Mouse (Mus musculus): ENCODE data around the gene Gm45234. TPM values are rescaled to one million over a fixed set of nuclear protein-coding genes. Genes with fewer than 3 reads are reported as not detected.

The Gm45234 gene
- polyA plus RNA-seq, 1 experiment, result not detected

DNA sequence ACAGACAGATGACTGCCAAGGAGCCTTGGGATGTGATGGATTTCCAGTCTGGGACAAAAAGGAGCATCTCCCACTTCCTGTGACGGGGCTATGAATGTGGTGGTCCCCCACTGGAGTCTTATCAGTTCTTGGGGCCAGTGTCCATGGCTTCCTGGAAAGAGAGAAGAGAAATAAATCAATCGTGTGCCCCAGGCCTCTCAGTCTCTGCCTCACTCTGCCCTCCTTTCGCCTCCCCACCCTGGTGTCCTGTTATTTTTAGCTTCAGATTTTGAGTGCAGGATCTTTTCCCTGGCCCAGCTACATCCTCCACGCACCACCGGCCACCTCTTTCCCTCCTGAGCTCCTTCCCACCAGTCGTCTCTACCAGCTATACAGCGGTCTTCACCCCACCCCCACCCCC lies 14.2 kb upstream of the Gm45234 start:
- no peak overlapping the region for H3K27ac ChIP-seq (ENCODE audit: control insufficient read depth, insufficient read depth, low read depth, low read length, poor library complexity)
- TF ChIP-seq CTCF (IDR thresholded peaks at IDR 0.05; ENCODE audit: control insufficient read depth, insufficient read depth, low read length), result no peak
- WGBS, result 49% methylated on average over 7 of the region's 7 CpGs
- H3K4me1 ChIP-seq (ENCODE audit: control insufficient read depth, insufficient read depth, low read length), result no peaks in the 10 kb centered on the region
- H3K4me3 ChIP-seq (replicated peaks; ENCODE audit: control insufficient read depth, low read depth, low read length), result no peak overlapping the region

DNA sequence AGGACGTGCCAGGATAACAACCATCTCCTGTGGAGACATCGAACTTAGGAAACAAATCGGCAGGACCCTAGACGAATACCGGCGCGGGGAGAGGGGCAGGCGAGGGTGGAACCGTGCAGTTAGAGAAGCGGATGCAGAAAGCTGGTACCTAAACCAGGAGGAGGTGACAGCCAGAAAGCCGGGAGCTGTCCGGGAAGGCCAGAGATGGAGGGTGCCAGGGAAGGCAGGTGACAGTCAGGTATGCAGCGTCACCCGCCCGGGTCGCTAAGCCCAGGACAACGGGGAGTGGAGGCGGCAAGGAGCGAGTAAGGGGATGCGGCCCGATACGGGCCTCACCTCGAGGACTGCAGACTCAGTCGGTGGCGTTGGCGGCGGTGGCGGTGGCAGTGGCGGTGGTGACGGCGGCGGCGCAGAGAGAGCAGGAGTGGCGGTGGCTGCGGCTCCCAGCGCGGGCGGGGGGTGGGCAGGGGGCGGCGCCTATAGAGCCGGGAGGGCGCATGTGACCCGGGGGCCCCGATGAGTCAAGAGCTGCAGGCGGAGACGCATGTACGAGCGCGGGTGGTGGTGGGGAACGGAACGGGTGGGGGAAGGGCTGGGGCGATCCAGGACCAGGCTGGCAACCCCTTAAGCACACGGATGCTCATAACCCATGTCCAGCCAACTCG lies 13.4 kb upstream of the Gm45234 start, which contains the start of gene Eno2:
TSS of gene Eno2 (minus strand) at position 573 of the 665 bp plus-strand sequence.
- no peak within 1 kb of the TSS for H3K27ac ChIP-seq (ENCODE audit: control insufficient read depth, insufficient read depth, low read depth, low read length, poor library complexity)
- peak within 1 kb of the TSS; percentile 1 for H3K4me3 ChIP-seq (replicated peaks; ENCODE audit: control insufficient read depth, low read depth, low read length)
- 1% methylated on average over 51 of the region's 54 CpGs for WGBS
- TF ChIP-seq POLR2A (IDR thresholded peaks at IDR 0.05; ENCODE audit: borderline replicate concordance, control insufficient read depth, low read depth, low read length) (no peak), CTCF (IDR thresholded peaks at IDR 0.05; ENCODE audit: control insufficient read depth, insufficient read depth, low read length) (no peak)
- H3K4me1 ChIP-seq (ENCODE audit: control insufficient read depth, insufficient read depth, low read length), result no peaks in the 10 kb centered on the region

DNA sequence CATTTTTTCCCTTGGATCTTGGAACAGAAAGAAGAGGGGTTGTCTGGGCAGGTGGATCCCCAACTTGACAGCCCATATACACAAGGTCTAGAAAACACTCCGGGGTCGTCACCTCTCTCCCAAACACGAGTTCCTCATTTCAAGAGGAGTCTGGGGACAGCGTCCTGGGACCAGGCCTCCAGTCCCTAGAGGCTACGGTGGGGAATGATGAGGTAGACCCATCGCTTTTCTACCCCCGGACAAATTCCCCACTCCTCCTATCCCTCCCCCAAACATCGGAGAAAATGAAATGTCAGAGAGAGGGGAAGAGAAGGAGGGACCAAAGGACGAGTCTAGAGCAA lies 12.9 kb upstream of the Gm45234 start:
- 2% methylated on average over 9 of the region's 9 CpGs for WGBS
- no peak overlapping the region for H3K4me3 ChIP-seq (replicated peaks; ENCODE audit: control insufficient read depth, low read depth, low read length)
- no peak overlapping the region for H3K27ac ChIP-seq (ENCODE audit: control insufficient read depth, insufficient read depth, low read depth, low read length, poor library complexity)
- H3K4me1 ChIP-seq (ENCODE audit: control insufficient read depth, insufficient read depth, low read length), result no peaks in the 10 kb centered on the region
- no peak for TF ChIP-seq CTCF (IDR thresholded peaks at IDR 0.05; ENCODE audit: control insufficient read depth, insufficient read depth, low read length)
- no peak for TF ChIP-seq POLR2A (IDR thresholded peaks at IDR 0.05; ENCODE audit: borderline replicate concordance, control insufficient read depth, low read depth, low read length)

DNA sequence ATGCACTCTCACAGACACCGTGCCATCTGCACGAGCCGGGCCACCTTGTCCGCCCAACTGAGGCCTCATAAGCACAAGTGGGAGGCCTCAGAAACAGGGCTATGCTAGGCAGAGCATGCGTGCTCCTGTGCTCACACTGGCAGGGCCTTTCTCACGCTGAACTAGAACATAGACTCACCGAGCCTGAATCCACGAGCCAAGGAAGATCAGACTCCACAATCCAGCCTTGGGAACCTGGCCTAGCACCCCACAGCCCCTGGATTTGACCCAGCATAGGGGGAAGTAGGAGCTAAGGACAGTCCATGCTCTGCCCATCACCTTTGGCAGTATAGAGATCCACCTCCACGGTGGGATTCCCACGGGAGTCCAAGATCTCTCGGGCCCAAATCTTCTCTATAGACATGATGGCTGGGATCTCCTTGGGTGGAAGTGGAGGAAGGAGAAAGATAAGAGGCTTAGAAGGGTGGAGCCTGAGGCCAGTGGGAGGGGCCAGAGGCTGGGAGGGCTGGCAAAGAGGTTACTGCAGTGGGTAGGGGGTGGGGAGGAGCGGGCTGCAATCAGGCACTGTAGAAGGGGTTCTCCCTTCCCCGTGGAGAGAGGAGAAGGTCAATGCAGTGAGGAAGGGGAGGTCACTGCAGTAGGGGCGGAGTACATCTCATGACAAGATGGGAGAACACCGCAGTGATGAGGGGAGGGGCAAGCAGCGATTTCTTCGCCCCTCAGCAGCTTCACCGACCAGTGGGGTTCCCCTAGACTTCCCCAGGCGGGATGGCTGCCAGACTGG lies 12.3 kb upstream of the Gm45234 start:
- Histone ChIP-seq H3K4me3 (replicated peaks; ENCODE audit: control insufficient read depth, low read depth, low read length) (no peak overlapping the region), H3K27ac (ENCODE audit: control insufficient read depth, insufficient read depth, low read depth, low read length, poor library complexity) (no peak overlapping the region), H3K4me1 (ENCODE audit: control insufficient read depth, insufficient read depth, low read length) (no peaks in the 10 kb centered on the region)
- 52% methylated on average over 19 of the region's 19 CpGs for WGBS
- no peak for TF ChIP-seq POLR2A (IDR thresholded peaks at IDR 0.05; ENCODE audit: borderline replicate concordance, control insufficient read depth, low read depth, low read length)
- no peak for TF ChIP-seq CTCF (IDR thresholded peaks at IDR 0.05; ENCODE audit: control insufficient read depth, insufficient read depth, low read length)

DNA sequence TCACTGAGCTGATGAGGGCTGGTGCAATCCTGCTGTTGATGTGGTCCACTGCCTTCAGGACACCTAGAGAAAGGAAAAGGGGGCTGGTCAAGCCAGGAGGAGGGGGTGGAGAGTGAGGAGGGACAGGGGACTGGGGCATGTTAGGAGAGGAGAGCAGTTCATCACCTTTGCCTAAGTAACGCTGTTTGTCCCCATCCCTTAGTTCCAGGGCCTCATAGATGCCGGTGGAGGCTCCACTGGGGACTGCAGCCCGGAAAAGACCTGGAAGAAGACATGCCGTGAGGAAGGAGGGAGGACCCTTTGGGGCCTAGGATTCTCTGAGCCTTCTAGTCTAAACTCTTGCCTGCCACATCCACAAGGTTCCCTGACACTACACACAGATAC lies 11.7 kb upstream of the Gm45234 start:
- WGBS, result 92% methylated on average over 4 of the region's 4 CpGs
- no peak for TF ChIP-seq POLR2A (IDR thresholded peaks at IDR 0.05; ENCODE audit: borderline replicate concordance, control insufficient read depth, low read depth, low read length)

DNA sequence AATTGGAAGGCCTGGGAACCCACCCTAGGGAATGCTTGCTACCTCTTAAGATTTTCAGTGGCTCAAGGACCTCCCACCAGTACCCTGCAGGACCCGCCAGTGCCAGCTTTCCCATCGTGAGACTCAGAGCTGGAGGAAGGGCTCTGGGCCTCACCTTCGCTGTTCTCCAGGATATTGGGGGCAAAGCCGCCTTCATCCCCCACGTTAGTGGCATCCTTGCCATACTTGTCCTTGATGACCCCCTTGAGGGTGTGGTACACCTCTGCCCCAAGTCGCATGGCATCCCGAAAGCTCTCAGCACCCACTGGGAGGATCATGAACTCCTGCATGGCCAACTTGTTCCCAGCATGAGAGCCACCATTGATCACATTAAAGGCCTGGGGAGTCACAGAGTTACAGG lies 10.1 kb upstream of the Gm45234 start:
- Histone ChIP-seq H3K4me1 (ENCODE audit: control insufficient read depth, insufficient read depth, low read length) (no peaks in the 10 kb centered on the region), H3K27ac (ENCODE audit: control insufficient read depth, insufficient read depth, low read depth, low read length, poor library complexity) (no peak overlapping the region), H3K4me3 (replicated peaks; ENCODE audit: control insufficient read depth, low read depth, low read length) (no peak overlapping the region)
- 81% methylated on average over 7 of the region's 7 CpGs for WGBS
- TF ChIP-seq POLR2A (IDR thresholded peaks at IDR 0.05; ENCODE audit: borderline replicate concordance, control insufficient read depth, low read depth, low read length) (no peak), CTCF (IDR thresholded peaks at IDR 0.05; ENCODE audit: control insufficient read depth, insufficient read depth, low read length) (no peak)

More for the DNA sequence above, 11.7 kb upstream of the Gm45234 start:
- Histone ChIP-seq H3K4me3 (replicated peaks; ENCODE audit: control insufficient read depth, low read depth, low read length) (no peak overlapping the region), H3K4me1 (ENCODE audit: control insufficient read depth, insufficient read depth, low read length) (no peaks in the 10 kb centered on the region), H3K27ac (ENCODE audit: control insufficient read depth, insufficient read depth, low read depth, low read length, poor library complexity) (no peak overlapping the region)

DNA sequence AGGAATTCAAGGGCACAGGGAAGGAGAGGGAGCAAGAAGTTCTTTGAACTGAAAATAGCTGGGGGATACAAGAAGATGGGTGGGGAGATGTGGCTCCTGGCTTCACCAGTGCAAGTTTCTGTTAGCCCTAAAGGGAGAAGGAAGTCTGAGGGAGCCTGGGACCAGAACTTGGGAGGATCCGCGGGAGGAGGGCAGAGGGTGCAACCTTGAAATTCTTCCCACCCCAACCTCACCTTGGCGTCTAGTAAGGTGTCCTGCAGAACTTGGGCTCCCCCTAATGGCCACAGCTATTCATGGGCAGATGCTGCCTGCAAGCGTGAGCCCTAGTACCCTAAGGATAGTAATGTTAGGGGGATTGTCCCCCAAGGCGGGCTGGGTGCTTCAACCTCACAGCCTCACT lies 3.4 kb upstream of the Gm45234 start:
- 0% methylated on average over 5 of the region's 5 CpGs for WGBS
- Histone ChIP-seq H3K4me1 (ENCODE audit: control insufficient read depth, insufficient read depth, low read length) (no peaks in the 10 kb centered on the region), H3K27ac (ENCODE audit: control insufficient read depth, insufficient read depth, low read depth, low read length, poor library complexity) (no peak overlapping the region), H3K4me3 (replicated peaks; ENCODE audit: control insufficient read depth, low read depth, low read length) (no peak overlapping the region)
- peak; percentile 98 for TF ChIP-seq CTCF (IDR thresholded peaks at IDR 0.05; ENCODE audit: control insufficient read depth, insufficient read depth, low read length)
- TF ChIP-seq POLR2A (IDR thresholded peaks at IDR 0.05; ENCODE audit: borderline replicate concordance, control insufficient read depth, low read depth, low read length), result no peak

DNA sequence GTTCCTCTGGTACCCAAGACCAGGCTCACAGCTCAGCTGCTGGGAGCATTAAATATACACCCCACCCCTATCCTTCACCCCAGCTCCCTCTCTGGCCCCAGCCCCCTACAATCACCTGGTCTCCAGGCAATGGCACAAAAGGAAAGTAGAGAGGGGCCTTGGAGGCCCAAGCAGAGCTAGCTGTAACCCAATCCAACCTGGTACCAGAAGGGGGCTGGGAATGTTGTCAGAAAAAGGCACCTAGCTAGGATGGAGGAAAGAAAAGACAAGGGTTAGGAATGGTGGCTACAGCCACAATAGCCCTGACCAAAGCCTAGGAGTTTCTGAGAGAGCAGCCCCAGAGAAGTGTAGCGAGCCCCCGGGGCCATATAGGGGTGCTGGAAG lies 3.0 kb upstream of the Gm45234 start:
- no peaks in the 10 kb centered on the region for H3K4me1 ChIP-seq (ENCODE audit: control insufficient read depth, insufficient read depth, low read length)
- TF ChIP-seq POLR2A (IDR thresholded peaks at IDR 0.05; ENCODE audit: borderline replicate concordance, control insufficient read depth, low read depth, low read length) (no peak), CTCF (IDR thresholded peaks at IDR 0.05; ENCODE audit: control insufficient read depth, insufficient read depth, low read length) (no peak)
- 33% methylated on average over 2 of the region's 2 CpGs for WGBS
- H3K4me3 ChIP-seq (replicated peaks; ENCODE audit: control insufficient read depth, low read depth, low read length), result no peak overlapping the region
- no peak overlapping the region for H3K27ac ChIP-seq (ENCODE audit: control insufficient read depth, insufficient read depth, low read depth, low read length, poor library complexity)

Data from bone marrow, adult 2 months (tissue).